Mouse (Mus musculus): Measurements from ENCODE around the gene Wscd2. TPM values are rescaled to one million over a fixed set of nuclear protein-coding genes. Genes with fewer than 3 reads are reported as not detected.

Gene Wscd2
- polyA plus RNA-seq, 1 experiment from 2014 or later, result 0.06 TPM

- Histone ChIP-seq H3K27me3 (ENCODE audit: control insufficient read depth, insufficient read depth, low read depth, low read length) (no peaks in the 10 kb centered on the region), H3K9ac (ENCODE audit: low read depth, low read length) (no peak overlapping the region), H3K36me3 (ENCODE audit: control insufficient read depth, insufficient read depth) (no peaks in the 10 kb centered on the region), H3K4me1 (ENCODE audit: control insufficient read depth, low read depth, low read length) (no peaks in the 10 kb centered on the region), H3K4me2 (ENCODE audit: low read depth, low read length) (no peak overlapping the region), H3K4me3 (ENCODE audit: low read depth, low read length) (no peak overlapping the region), H3K9me3 (replicated peaks; ENCODE audit: control insufficient read depth, low read length) (no peaks in the 10 kb centered on the region), H3K27ac (ENCODE audit: low read length) (no peak overlapping the region)
- no peak for ATAC-seq (ENCODE audit: low read depth)
- WGBS (ENCODE audit: insufficient replicate concordance), result 60% methylated on average over 3 of the region's 3 CpGs
Measured at GRCm38 (mm10) chr5:113629248-113629647, 139.1 kb downstream of the Wscd2 start.

- H3K9ac ChIP-seq (ENCODE audit: low read depth, low read length), result no peak overlapping the region
- WGBS (ENCODE audit: insufficient replicate concordance), result 46% methylated on average over 10 of the region's 10 CpGs
- no peaks in the 10 kb centered on the region for H3K36me3 ChIP-seq (ENCODE audit: control insufficient read depth, insufficient read depth)
- H3K27me3 ChIP-seq (ENCODE audit: control insufficient read depth, insufficient read depth, low read depth, low read length), result no peaks in the 10 kb centered on the region
- no peaks in the 10 kb centered on the region for H3K4me1 ChIP-seq (ENCODE audit: control insufficient read depth, low read depth, low read length)
- H3K9me3 ChIP-seq (replicated peaks; ENCODE audit: control insufficient read depth, low read length), result no peaks in the 10 kb centered on the region
- ATAC-seq (ENCODE audit: low read depth), result no peak
- H3K4me3 ChIP-seq (ENCODE audit: low read depth, low read length), result no peak overlapping the region
- H3K27ac ChIP-seq (ENCODE audit: low read length), result no peak overlapping the region
- H3K4me2 ChIP-seq (ENCODE audit: low read depth, low read length), result no peak overlapping the region
Measured at GRCm38 (mm10) chr5:113630116-113630515, 140.0 kb downstream of the Wscd2 start.

- H3K27ac ChIP-seq (ENCODE audit: low read length), result no peak overlapping the region
- no peaks in the 10 kb centered on the region for H3K4me1 ChIP-seq (ENCODE audit: control insufficient read depth, low read depth, low read length)
- no peaks in the 10 kb centered on the region for H3K36me3 ChIP-seq (ENCODE audit: control insufficient read depth, insufficient read depth)
- 49% methylated on average over 9 of the region's 9 CpGs for WGBS (ENCODE audit: insufficient replicate concordance)
- H3K27me3 ChIP-seq (ENCODE audit: control insufficient read depth, insufficient read depth, low read depth, low read length), result no peaks in the 10 kb centered on the region
- ATAC-seq (ENCODE audit: low read depth), result no peak
- no peaks in the 10 kb centered on the region for H3K9me3 ChIP-seq (replicated peaks; ENCODE audit: control insufficient read depth, low read length)
- H3K4me2 ChIP-seq (ENCODE audit: low read depth, low read length), result no peak overlapping the region
- no peak overlapping the region for H3K4me3 ChIP-seq (ENCODE audit: low read depth, low read length)
- no peak overlapping the region for H3K9ac ChIP-seq (ENCODE audit: low read depth, low read length)
Measured at GRCm38 (mm10) chr5:113633037-113633714, 143.0 kb downstream of the Wscd2 start.

- Histone ChIP-seq H3K27me3 (ENCODE audit: control insufficient read depth, insufficient read depth, low read depth, low read length) (no peaks in the 10 kb centered on the region), H3K4me2 (ENCODE audit: low read depth, low read length) (no peak overlapping the region), H3K9me3 (replicated peaks; ENCODE audit: control insufficient read depth, low read length) (no peaks in the 10 kb centered on the region), H3K4me3 (ENCODE audit: low read depth, low read length) (no peak overlapping the region), H3K9ac (ENCODE audit: low read depth, low read length) (no peak overlapping the region), H3K27ac (ENCODE audit: low read length) (no peak overlapping the region), H3K4me1 (ENCODE audit: control insufficient read depth, low read depth, low read length) (no peaks in the 10 kb centered on the region), H3K36me3 (ENCODE audit: control insufficient read depth, insufficient read depth) (no peaks in the 10 kb centered on the region)
- WGBS (ENCODE audit: insufficient replicate concordance), result 26% methylated on average over 13 of the region's 13 CpGs
- no peak for ATAC-seq (ENCODE audit: low read depth)
Measured at GRCm38 (mm10) chr5:113634024-113634651, 144.0 kb downstream of the Wscd2 start.

GRCm38 (mm10) chr5:113634887-113635610, 144.9 kb downstream of the Wscd2 start:
- no peaks in the 10 kb centered on the region for H3K27me3 ChIP-seq (ENCODE audit: control insufficient read depth, insufficient read depth, low read depth, low read length)
- WGBS (ENCODE audit: insufficient replicate concordance), result 50% methylated on average over 7 of the region's 7 CpGs
- no peaks in the 10 kb centered on the region for H3K9me3 ChIP-seq (replicated peaks; ENCODE audit: control insufficient read depth, low read length)
- H3K9ac ChIP-seq (ENCODE audit: low read depth, low read length), result no peak overlapping the region
- H3K4me2 ChIP-seq (ENCODE audit: low read depth, low read length), result no peak overlapping the region
- ATAC-seq (ENCODE audit: low read depth), result no peak
- no peaks in the 10 kb centered on the region for H3K36me3 ChIP-seq (ENCODE audit: control insufficient read depth, insufficient read depth)
- H3K4me3 ChIP-seq (ENCODE audit: low read depth, low read length), result no peak overlapping the region
- no peaks in the 10 kb centered on the region for H3K4me1 ChIP-seq (ENCODE audit: control insufficient read depth, low read depth, low read length)
- H3K27ac ChIP-seq (ENCODE audit: low read length), result no peak overlapping the region

GRCm38 (mm10) chr5:113635861-113636565, 145.9 kb downstream of the Wscd2 start:
- Histone ChIP-seq H3K27me3 (ENCODE audit: control insufficient read depth, insufficient read depth, low read depth, low read length) (no peaks in the 10 kb centered on the region), H3K9ac (ENCODE audit: low read depth, low read length) (no peak overlapping the region), H3K4me2 (ENCODE audit: low read depth, low read length) (no peak overlapping the region), H3K4me1 (ENCODE audit: control insufficient read depth, low read depth, low read length) (no peaks in the 10 kb centered on the region), H3K36me3 (ENCODE audit: control insufficient read depth, insufficient read depth) (no peaks in the 10 kb centered on the region), H3K27ac (ENCODE audit: low read length) (no peak overlapping the region), H3K4me3 (ENCODE audit: low read depth, low read length) (no peak overlapping the region), H3K9me3 (replicated peaks; ENCODE audit: control insufficient read depth, low read length) (no peaks in the 10 kb centered on the region)
- WGBS (ENCODE audit: insufficient replicate concordance), result 58% methylated on average over 15 of the region's 15 CpGs
- no peak for ATAC-seq (ENCODE audit: low read depth)

DNA sequence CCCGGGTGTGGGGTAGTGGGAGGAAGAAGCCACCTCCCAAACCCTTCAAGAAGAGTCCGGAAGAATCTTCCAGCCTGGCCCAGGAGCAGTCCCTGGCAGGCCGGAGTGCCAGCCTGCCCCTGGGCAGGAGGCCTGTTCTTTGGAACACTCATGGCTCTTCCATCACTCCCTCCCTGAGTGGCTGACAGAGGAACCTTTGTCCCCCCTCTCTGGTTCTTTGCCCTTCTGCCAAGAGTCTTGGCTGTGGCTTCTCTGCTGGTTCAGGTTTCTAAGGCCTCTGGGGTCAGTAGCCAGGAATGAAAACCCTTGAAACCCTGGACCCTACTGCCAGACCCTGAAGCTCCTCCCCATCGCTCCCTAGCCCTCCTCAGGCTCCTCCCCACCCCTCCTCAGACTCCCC, 147.5 kb downstream of the Wscd2 start:
- no peak overlapping the region for H3K27ac ChIP-seq (ENCODE audit: low read length)
- no peaks in the 10 kb centered on the region for H3K27me3 ChIP-seq (ENCODE audit: control insufficient read depth, insufficient read depth, low read depth, low read length)
- H3K9ac ChIP-seq (ENCODE audit: low read depth, low read length), result no peak overlapping the region
- WGBS (ENCODE audit: insufficient replicate concordance), result 67% methylated on average over 4 of the region's 4 CpGs
- H3K4me1 ChIP-seq (ENCODE audit: control insufficient read depth, low read depth, low read length), result no peaks in the 10 kb centered on the region
- H3K4me2 ChIP-seq (ENCODE audit: low read depth, low read length), result no peak overlapping the region
- no peaks in the 10 kb centered on the region for H3K36me3 ChIP-seq (ENCODE audit: control insufficient read depth, insufficient read depth)
- no peaks in the 10 kb centered on the region for H3K9me3 ChIP-seq (replicated peaks; ENCODE audit: control insufficient read depth, low read length)
- H3K4me3 ChIP-seq (ENCODE audit: low read depth, low read length), result no peak overlapping the region
- ATAC-seq (ENCODE audit: low read depth), result no peak

GRCm38 (mm10) chr5:113638055-113638454, 147.9 kb downstream of the Wscd2 start:
- no peak overlapping the region for H3K9ac ChIP-seq (ENCODE audit: low read depth, low read length)
- no peaks in the 10 kb centered on the region for H3K36me3 ChIP-seq (ENCODE audit: control insufficient read depth, insufficient read depth)
- H3K9me3 ChIP-seq (replicated peaks; ENCODE audit: control insufficient read depth, low read length), result no peaks in the 10 kb centered on the region
- H3K4me2 ChIP-seq (ENCODE audit: low read depth, low read length), result no peak overlapping the region
- no peaks in the 10 kb centered on the region for H3K4me1 ChIP-seq (ENCODE audit: control insufficient read depth, low read depth, low read length)
- no peak for ATAC-seq (ENCODE audit: low read depth)
- no peak overlapping the region for H3K27ac ChIP-seq (ENCODE audit: low read length)
- 75% methylated on average over 12 of the region's 12 CpGs for WGBS (ENCODE audit: insufficient replicate concordance)
- no peaks in the 10 kb centered on the region for H3K27me3 ChIP-seq (ENCODE audit: control insufficient read depth, insufficient read depth, low read depth, low read length)
- H3K4me3 ChIP-seq (ENCODE audit: low read depth, low read length), result no peak overlapping the region

All from liver, embryonic 16.5 days (tissue).